In genomic region chr9:48649851-48650685, GRCm38 (mm10) we compare ENCODE assay signal across 8 mouse cellular contexts. TPM values are rescaled to one million over a fixed set of nuclear protein-coding genes. Genes with fewer than 3 reads are reported as not detected.
DNase-seq lines count a peak whose midpoint lies in the region; ATAC-seq lines count a peak whose summit lies in the region.

No protein-coding gene starts in this region.

- H3K9ac ChIP-seq in hindbrain, embryonic 12.5 days = no peak overlapping the region
- 0 out of 2 replicates have a peak overlapping the region, but pooled peaks have one; percentile 20 for H3K9ac ChIP-seq in midbrain, embryonic 12.5 days (replicated peaks)

- H3K27ac ChIP-seq in hindbrain, embryonic 12.5 days = peak overlapping the region; percentile 71; the same call in 1 of the 2 replicates
- peak overlapping the region; percentile 86 for H3K27ac ChIP-seq in midbrain, embryonic 12.5 days (replicated peaks)

- no peaks in the 10 kb centered on the region for H3K9me3 ChIP-seq in hindbrain, embryonic 12.5 days (replicated peaks)
- no peaks in the 10 kb centered on the region for H3K9me3 ChIP-seq in midbrain, embryonic 12.5 days

- H3K4me3 ChIP-seq in hindbrain, embryonic 12.5 days = no peak overlapping the region
- H3K4me3 ChIP-seq in midbrain, embryonic 12.5 days = no peak overlapping the region

- peak; percentile 53 for DNase-seq in cerebellum, adult 11 months
- no peak for DNase-seq in cerebellum, postnatal 4 days (ENCODE audit: low spot score in 2 of 2)
- peak; percentile 49 for DNase-seq in retina, postnatal 1 day
- no peak for DNase-seq in retina, embryonic 14.5 days (ENCODE audit: low spot score)
- no peak for DNase-seq in frontal cortex, postnatal 14 days (ENCODE audit: low spot score in 2 of 2)

- WGBS in hindbrain, embryonic 12.5 days = 18% methylated on average over 17 of the region's 17 CpGs
- 26% methylated on average over 16 of the region's 17 CpGs for WGBS in midbrain, embryonic 12.5 days

- no peaks in the 10 kb centered on the region for H3K36me3 ChIP-seq in hindbrain, embryonic 12.5 days
- no peaks in the 10 kb centered on the region for H3K36me3 ChIP-seq in midbrain, embryonic 12.5 days

- H3K27me3 ChIP-seq in hindbrain, embryonic 12.5 days = no peaks in the 10 kb centered on the region
- H3K27me3 ChIP-seq in midbrain, embryonic 12.5 days = 0 out of 2 replicates have a peak, but pooled peaks cover 5% of the 10 kb centered on the region

- ATAC-seq in hindbrain, embryonic 12.5 days (ENCODE audit: low FRiP score) = no peak
- ATAC-seq in midbrain, embryonic 12.5 days (ENCODE audit: low FRiP score, low read depth) = no peak
- no peak for ATAC-seq in megakaryocyte progenitor cell, adult 5-6 weeks (replicated peaks; ENCODE audit: poor library complexity)

- peaks cover 41% of the 10 kb centered on the region for H3K4me1 ChIP-seq in hindbrain, embryonic 12.5 days
- H3K4me1 ChIP-seq in midbrain, embryonic 12.5 days = peaks cover 65% of the 10 kb centered on the region

- peak overlapping the region; percentile 50 for H3K4me2 ChIP-seq in hindbrain, embryonic 12.5 days (replicated peaks)
- peak overlapping the region; percentile 48 for H3K4me2 ChIP-seq in midbrain, embryonic 12.5 days (replicated peaks)

RNA-seq across cellular contexts. Expression of gene Nnmt, which starts 45.1 kb away (rescaled TPM):
- polyA plus RNA-seq in hindbrain, embryonic 12.5 days (2016; fragmentation: Nextera tagmentation; extraction: Ambion mirVana) = 0.98 and 1.2 TPM in 2 replicates
- 1.9 and 2.3 TPM in 2 replicates for polyA plus RNA-seq in midbrain, embryonic 12.5 days (2016; fragmentation: Nextera tagmentation; extraction: Ambion mirVana)
- total RNA-seq in megakaryocyte progenitor cell, adult 5-6 weeks (2015) = 0.98 TPM in 1 of 2 replicates, not detected in the other
- not detected in 2 replicates for total RNA-seq in megakaryocyte progenitor cell, adult 5-6 weeks (2017)

Comparison
In these comparisons a context has a peak if more than half of its experiments do, and no peak if none do; other contexts are left out.
1. DNase-seq: peak in cerebellum, adult 11 months (single experiment) and retina, postnatal 1 day (single experiment); none in cerebellum, postnatal 4 days (0 of 2), retina, embryonic 14.5 days (single experiment) and frontal cortex, postnatal 14 days (0 of 2).